Mouse (Mus musculus) intestine, embryonic 16.5 days (tissue): ENCODE results near the gene Cnpy2. TPM values are rescaled to one million over a fixed set of nuclear protein-coding genes. Genes with fewer than 3 reads are reported as not detected.
"Not testable (repeated sequence)": the region's sequence is repeated elsewhere in the genome, so short reads cannot be mapped to it uniquely, and the experiment has no call there.

ENCODE experiments used
- ATAC-seq: fragments of 200-750 bp; cut with Nextera tagmentation; 2 replicates; pipeline ENCODE4 v1.8.0; 2017; ENCODE audit warnings: moderate TSS enrichment, moderate library complexity
- H3K27ac ChIP-seq: fragments of 300-500 bp; sonication (generic); 2 replicates; pipeline ENCODE4 v1.5.1; 2014; ENCODE audit warnings: mild to moderate bottlenecking, low read length
- H3K27me3 ChIP-seq: fragments of 300-500 bp; sonication (generic); replicated peaks from 2 replicates; pipeline ENCODE4 v1.6.1; 2014; ENCODE audit warnings: low read length, control low read depth, mixed read lengths; ENCODE audit not compliant: control insufficient read depth, insufficient read depth
- H3K36me3 ChIP-seq: fragments of 300-500 bp; sonication (generic); 2 replicates; pipeline ENCODE4 v1.6.1; 2014; ENCODE audit warnings: low read length, control low read depth; ENCODE audit not compliant: control insufficient read depth, insufficient read depth
- H3K4me1 ChIP-seq: fragments of 300-500 bp; sonication (generic); 2 replicates; pipeline ENCODE4 v1.6.1; 2014; ENCODE audit warnings: low read length, control low read depth, mixed read lengths; ENCODE audit not compliant: control insufficient read depth, insufficient read depth
- H3K4me2 ChIP-seq: fragments of 300-500 bp; sonication (generic); 2 replicates; pipeline ENCODE4 v1.6.1; 2014; ENCODE audit warnings: low read depth, low read length, control low read depth
- H3K4me3 ChIP-seq: fragments of 300-500 bp; sonication (generic); 2 replicates; pipeline ENCODE4 v1.5.1; 2014; ENCODE audit warnings: mild to moderate bottlenecking, low read length
- H3K9ac ChIP-seq: fragments of 300-500 bp; sonication (generic); 2 replicates; pipeline ENCODE4 v1.6.1; 2014; ENCODE audit warnings: low read depth, low read length
- H3K9me3 ChIP-seq: fragments of 300-500 bp; sonication (generic); 2 replicates; pipeline ENCODE4 v1.6.1; 2016; ENCODE audit warnings: low read length, control low read depth; ENCODE audit not compliant: control insufficient read depth
- WGBS: fragments of 180-500 bp; shearing (Covaris S2); extraction: QIAGEN DNeasy Blood & Tissue Kit; methylation state at CpG from one replicate; pipeline ENCODE4 v1.1.7; 2014; 5-methylcytosine and 5-hydroxymethylcytosine counted together
- polyA plus RNA-seq: library from polyadenylated mRNA; unstranded; fragments of >200 nt; fragmentation: Nextera tagmentation; extraction: Ambion mirVana; gene quantifications from 2 replicates; pipeline ENCODE4 v1.2.1, GENCODE M21; 2015

The Cnpy2 gene
- polyA plus RNA-seq, 1 experiment from 2014 or later: 297 TPM

- not testable (repeated sequence) for H3K4me1 ChIP-seq, H3K4me3 ChIP-seq, H3K27me3 ChIP-seq, H3K4me2 ChIP-seq, H3K36me3 ChIP-seq, ATAC-seq, H3K9me3 ChIP-seq, H3K9ac ChIP-seq, H3K27ac ChIP-seq
- 71% methylated on average over 1 of the region's 1 CpGs for WGBS
Measured at GRCm38 (mm10) chr10:128290594-128290993, 31.7 kb upstream of the Cnpy2 start.

- WGBS: 68% methylated on average over 13 of the region's 13 CpGs
- Histone ChIP-seq H3K9ac (no peak overlapping the region), H3K27ac (no peak overlapping the region), H3K4me2 (no peak overlapping the region), H3K4me1 (peaks cover 3% of the 10 kb centered on the region; the same call in 1 of the 2 replicates), H3K36me3 (no peaks in the 10 kb centered on the region), H3K4me3 (no peak overlapping the region), H3K9me3 (no peaks in the 10 kb centered on the region), H3K27me3 (no peaks in the 10 kb centered on the region)
- ATAC-seq: no peak
Measured at GRCm38 (mm10) chr10:128296370-128297090, 25.7 kb upstream of the Cnpy2 start.

- Histone ChIP-seq H3K4me3 (no peak overlapping the region), H3K4me1 (peaks cover 4% of the 10 kb centered on the region), H3K36me3 (no peaks in the 10 kb centered on the region), H3K27ac (0 out of 2 replicates have a peak overlapping the region, but pooled peaks have one; percentile 13), H3K27me3 (no peaks in the 10 kb centered on the region), H3K9ac (no peak overlapping the region), H3K4me2 (no peak overlapping the region), H3K9me3 (no peaks in the 10 kb centered on the region)
- 71% methylated on average over 4 of the region's 4 CpGs for WGBS
- ATAC-seq: no peak
Measured at GRCm38 (mm10) chr10:128297221-128297620, 25.0 kb upstream of the Cnpy2 start.

GRCm38 (mm10) chr10:128297622-128298021, 24.6 kb upstream of the Cnpy2 start:
- H3K9me3 ChIP-seq: no peaks in the 10 kb centered on the region
- 62% methylated on average over 11 of the region's 11 CpGs for WGBS
- no peak overlapping the region for H3K4me2 ChIP-seq
- peak overlapping the region; percentile 3 for H3K9ac ChIP-seq
- peak; percentile 65 for ATAC-seq
- H3K36me3 ChIP-seq: no peaks in the 10 kb centered on the region
- no peak overlapping the region for H3K4me3 ChIP-seq
- H3K27ac ChIP-seq: 0 out of 2 replicates have a peak overlapping the region, but pooled peaks have one; percentile 13
- peaks cover 8% of the 10 kb centered on the region for H3K4me1 ChIP-seq
- no peaks in the 10 kb centered on the region for H3K27me3 ChIP-seq

GRCm38 (mm10) chr10:128298243-128298642, 24.0 kb upstream of the Cnpy2 start:
- Histone ChIP-seq H3K4me2 (no peak overlapping the region), H3K4me1 (peaks cover 8% of the 10 kb centered on the region), H3K4me3 (no peak overlapping the region), H3K36me3 (no peaks in the 10 kb centered on the region), H3K9ac (no peak overlapping the region; the same call in 1 of the 2 replicates), H3K27me3 (no peaks in the 10 kb centered on the region), H3K9me3 (no peaks in the 10 kb centered on the region), H3K27ac (no peak overlapping the region)
- 73% methylated on average over 6 of the region's 6 CpGs for WGBS
- ATAC-seq: no peak

GRCm38 (mm10) chr10:128298702-128299171, 23.5 kb upstream of the Cnpy2 start, which contains the start of gene Il23a:
Il23a (minus strand) TSS chr10:128298752.
- no peak for ATAC-seq
- Histone ChIP-seq H3K9ac (peak within 1 kb of the TSS; percentile 3), H3K36me3 (no peaks in the 10 kb centered on the region)

GRCm38 (mm10) chr10:128302357-128302756, 19.9 kb upstream of the Cnpy2 start:
- no peak for ATAC-seq
- Histone ChIP-seq H3K4me1 (peaks cover 11% of the 10 kb centered on the region), H3K27me3 (no peaks in the 10 kb centered on the region), H3K36me3 (no peaks in the 10 kb centered on the region), H3K4me2 (peak overlapping the region; percentile 90), H3K4me3 (peak overlapping the region; percentile 73), H3K9ac (peak overlapping the region; percentile 89), H3K9me3 (no peaks in the 10 kb centered on the region), H3K27ac (peak overlapping the region; percentile 96)
- 32% methylated on average over 3 of the region's 3 CpGs for WGBS

More at GRCm38 (mm10) chr10:128298702-128299171, 23.5 kb upstream of the Cnpy2 start, which contains the start of gene Il23a:
- 84% methylated on average over 11 of the region's 11 CpGs for WGBS
- Histone ChIP-seq H3K27me3 (no peaks in the 10 kb centered on the region), H3K4me2 (no peak within 1 kb of the TSS), H3K4me1 (peaks cover 8% of the 10 kb centered on the region), H3K9me3 (no peaks in the 10 kb centered on the region), H3K4me3 (no peak within 1 kb of the TSS), H3K27ac (0 out of 2 replicates have a peak within 1 kb of the TSS, but pooled peaks have one; percentile 13)

GRCm38 (mm10) chr10:128302785-128303125, 19.5 kb upstream of the Cnpy2 start:
- Histone ChIP-seq H3K27ac (peak overlapping the region; percentile 96), H3K4me2 (peak overlapping the region; percentile 90), H3K9ac (peak overlapping the region; percentile 89), H3K27me3 (no peaks in the 10 kb centered on the region), H3K4me1 (peaks cover 10% of the 10 kb centered on the region), H3K4me3 (peak overlapping the region; percentile 73), H3K9me3 (no peaks in the 10 kb centered on the region), H3K36me3 (no peaks in the 10 kb centered on the region)
- ATAC-seq: peak; percentile 49
- WGBS: 1% methylated on average over 9 of the region's 9 CpGs

- Histone ChIP-seq H3K9ac (peak within 1 kb of the TSS; percentile 89), H3K36me3 (0 out of 2 replicates have a peak, but pooled peaks cover 4% of the 10 kb centered on the region), H3K27ac (peak within 1 kb of the TSS; percentile 96), H3K9me3 (no peaks in the 10 kb centered on the region), H3K4me2 (peak within 1 kb of the TSS; percentile 96), H3K4me3 (peak within 1 kb of the TSS; percentile 73), H3K4me1 (peaks cover 10% of the 10 kb centered on the region), H3K27me3 (no peaks in the 10 kb centered on the region)
- peak; percentile 99 for ATAC-seq
- under 1% methylated on average over 37 of the region's 37 CpGs for WGBS
Measured at GRCm38 (mm10) chr10:128303126-128304021, 18.9 kb upstream of the Cnpy2 start, which contains the start of gene Pan2. Pan2 (plus strand) TSS chr10:128303335.
